Mouse (Mus musculus) liver, postnatal 0 days (tissue): Measurements from ENCODE around the gene Atxn10. TPM values are rescaled to one million over a fixed set of nuclear protein-coding genes. Genes with fewer than 3 reads are reported as not detected.

Source experiments
- ATAC-seq: fragments of 200-750 bp; cut with Nextera tagmentation; 2 replicates; pipeline ENCODE4 v1.8.0; 2017; ENCODE audit warnings: mild to moderate bottlenecking, moderate library complexity
- DNase-seq: peaks from one replicate; pipeline ENCODE4 v3.0.0-alpha.2; 2016
- H3K27ac ChIP-seq: fragments of 300-500 bp; sonication (generic); 2 replicates; pipeline ENCODE4 v1.5.1; 2014; ENCODE audit warnings: antibody characterized with exemption, moderate library complexity, mild to moderate bottlenecking, low read depth
- H3K27me3 ChIP-seq: fragments of 300-500 bp; sonication (generic); 2 replicates; pipeline ENCODE4 v1.6.1; 2014; ENCODE audit warnings: low read length, control low read depth, mixed read lengths; ENCODE audit not compliant: insufficient read depth
- H3K36me3 ChIP-seq: fragments of 300-500 bp; sonication (generic); replicated peaks from 2 replicates; pipeline ENCODE4 v1.6.1; 2014; ENCODE audit warnings: mild to moderate bottlenecking, control low read depth, low read length, moderate library complexity, mixed read lengths; ENCODE audit not compliant: insufficient read depth
- H3K4me1 ChIP-seq: fragments of 300-500 bp; sonication (generic); 2 replicates; pipeline ENCODE4 v1.6.1; 2014; ENCODE audit warnings: antibody characterized with exemption, mild to moderate bottlenecking, control low read depth; ENCODE audit not compliant: insufficient read depth
- H3K4me2 ChIP-seq: fragments of 300-500 bp; sonication (generic); 2 replicates; pipeline ENCODE4 v1.6.1; 2014; ENCODE audit warnings: low read depth, mild to moderate bottlenecking, low read length, moderate library complexity, mixed read lengths
- H3K4me3 ChIP-seq: fragments of 300-500 bp; sonication (generic); 2 replicates; pipeline ENCODE4 v1.5.1; 2014; ENCODE audit warnings: low read depth, low read length
- H3K9ac ChIP-seq: fragments of 300-500 bp; sonication (generic); replicated peaks from 2 replicates; pipeline ENCODE4 v1.6.1; 2014; ENCODE audit warnings: mild to moderate bottlenecking, moderate library complexity
- H3K9me3 ChIP-seq: fragments of 300-500 bp; sonication (generic); 2 replicates; pipeline ENCODE4 v1.6.1; 2016; ENCODE audit warnings: mild to moderate bottlenecking, control low read depth, low read length, mixed read lengths
- CTCF ChIP-seq: sonication (generic); IDR thresholded peaks from 2 replicates; pipeline ENCODE4 v1.5.1; 2016; ENCODE audit warnings: antibody characterized with exemption, low read depth
- EP300 ChIP-seq: IDR thresholded peaks from 2 replicates; pipeline ENCODE4 v1.6.1; 2016; ENCODE audit warnings: antibody characterized with exemption, low read depth, mild to moderate bottlenecking
- whole genome bisulfite sequencing: fragments of 180-500 bp; shearing (Covaris S2); extraction: QIAGEN DNeasy Blood & Tissue Kit; methylation state at CpG from one replicate; pipeline ENCODE4 v1.1.7; 2014; ENCODE audit not compliant: insufficient replicate concordance; 5-methylcytosine and 5-hydroxymethylcytosine counted together
- polyA plus RNA-seq: library from polyadenylated mRNA; unstranded; fragments of >200 nt; fragmentation: Nextera tagmentation; extraction: Ambion mirVana; gene quantifications from 2 replicates; pipeline ENCODE4 v1.2.1, GENCODE M21; 2015

Atxn10 gene
- 77.7 and 83.3 TPM in 2 replicates for polyA plus RNA-seq

GRCm38 (mm10) chr15:85335671-85336300 is at the start of gene Atxn10:
Atxn10 (plus strand) TSS chr15:85336245.
- 29% methylated on average over 8 of the region's 19 CpGs for WGBS
- TF ChIP-seq EP300 (no peak), CTCF (no peak)
- H3K9ac ChIP-seq, result peak within 1 kb of the TSS; percentile 89
- H3K4me2 ChIP-seq, result peak within 1 kb of the TSS; percentile 83
- H3K36me3 ChIP-seq, result no peaks in the 10 kb centered on the region
- H3K9me3 ChIP-seq, result no peaks in the 10 kb centered on the region
- H3K27me3 ChIP-seq, result no peaks in the 10 kb centered on the region
- ATAC-seq (no peak), DNase-seq (no peak)
- peak within 1 kb of the TSS; percentile 88 for H3K4me3 ChIP-seq
- H3K27ac ChIP-seq, result peak within 1 kb of the TSS; percentile 97
- peaks cover 27% of the 10 kb centered on the region for H3K4me1 ChIP-seq

- 83% methylated on average over 3 of the region's 3 CpGs for WGBS
- no peaks in the 10 kb centered on the region for H3K36me3 ChIP-seq
- no peak for ATAC-seq
- no peak overlapping the region for H3K4me3 ChIP-seq
- TF ChIP-seq EP300 (no peak), CTCF (peak; percentile 32)
- no peaks in the 10 kb centered on the region for H3K27me3 ChIP-seq
- no peak overlapping the region for H3K4me2 ChIP-seq
- no peak for DNase-seq
- no peak overlapping the region for H3K9ac ChIP-seq
- peaks cover 7% of the 10 kb centered on the region; the same call in 1 of the 2 replicates for H3K4me1 ChIP-seq
- H3K9me3 ChIP-seq, result no peaks in the 10 kb centered on the region
- no peak overlapping the region for H3K27ac ChIP-seq
Observed at GRCm38 (mm10) chr15:85294632-85295031, 41.4 kb upstream of the Atxn10 start.

DNA sequence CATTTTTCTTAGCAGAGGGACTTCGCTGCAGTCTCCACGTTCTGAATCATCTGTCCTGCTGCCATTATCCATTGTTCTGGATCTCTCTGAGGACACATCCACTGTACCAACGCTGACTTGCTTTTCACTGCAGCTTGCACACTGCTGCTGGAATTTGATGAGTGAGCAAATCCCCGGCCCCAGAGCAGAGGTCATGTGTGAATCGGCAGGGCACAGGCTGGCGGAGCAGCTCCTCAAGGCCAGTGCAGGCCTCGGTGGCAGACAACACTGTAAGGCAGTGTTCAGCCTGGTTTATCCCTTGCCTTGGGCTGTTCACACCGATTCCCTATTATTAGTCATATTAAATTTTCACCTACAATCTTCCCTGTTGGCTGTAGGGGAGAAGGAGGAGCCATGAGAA is 40.5 kb upstream of the Atxn10 start:
- H3K9ac ChIP-seq, result no peak overlapping the region
- no peaks in the 10 kb centered on the region for H3K9me3 ChIP-seq

DNA sequence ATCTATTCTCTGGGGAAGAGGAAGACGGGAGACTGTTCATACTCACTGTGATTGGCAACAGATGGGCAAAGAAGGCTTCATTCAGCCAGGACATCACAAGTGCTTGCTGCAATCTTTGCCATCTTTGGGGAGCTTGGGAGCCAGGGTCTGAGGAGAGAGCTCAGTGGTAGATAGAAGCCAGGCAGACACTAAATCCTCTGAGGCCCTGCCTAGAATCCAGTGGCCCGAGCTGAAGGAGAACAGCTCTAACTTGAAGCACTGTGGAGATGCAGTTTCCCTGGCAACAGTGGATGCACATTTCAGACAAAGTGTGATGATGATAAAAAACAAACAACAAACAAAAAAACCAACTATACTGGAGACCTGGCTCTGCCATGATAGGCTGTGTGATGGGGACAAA is 40.1 kb upstream of the Atxn10 start:
- TF ChIP-seq EP300, result no peak
- no peak for TF ChIP-seq CTCF
- no peaks in the 10 kb centered on the region for H3K36me3 ChIP-seq
- DNase-seq, result no peak
- WGBS, result 60% methylated on average over 2 of the region's 2 CpGs
- H3K4me2 ChIP-seq, result no peak overlapping the region
- H3K9me3 ChIP-seq, result no peaks in the 10 kb centered on the region
- no peak overlapping the region for H3K9ac ChIP-seq
- no peak overlapping the region for H3K4me3 ChIP-seq
- peaks cover 7% of the 10 kb centered on the region; the same call in 1 of the 2 replicates for H3K4me1 ChIP-seq
- H3K27me3 ChIP-seq, result no peaks in the 10 kb centered on the region
- H3K27ac ChIP-seq, result no peak overlapping the region
- ATAC-seq, result no peak

More for the DNA sequence above, 40.5 kb upstream of the Atxn10 start:
- WGBS, result 56% methylated on average over 8 of the region's 8 CpGs
- H3K4me1 ChIP-seq, result peaks cover 7% of the 10 kb centered on the region; the same call in 1 of the 2 replicates
- ATAC-seq, result no peak
- H3K36me3 ChIP-seq, result no peaks in the 10 kb centered on the region
- H3K27ac ChIP-seq, result no peak overlapping the region
- TF ChIP-seq EP300 (no peak), CTCF (no peak)
- H3K27me3 ChIP-seq, result no peaks in the 10 kb centered on the region
- no peak for DNase-seq
- H3K4me2 ChIP-seq, result no peak overlapping the region
- H3K4me3 ChIP-seq, result no peak overlapping the region

DNA sequence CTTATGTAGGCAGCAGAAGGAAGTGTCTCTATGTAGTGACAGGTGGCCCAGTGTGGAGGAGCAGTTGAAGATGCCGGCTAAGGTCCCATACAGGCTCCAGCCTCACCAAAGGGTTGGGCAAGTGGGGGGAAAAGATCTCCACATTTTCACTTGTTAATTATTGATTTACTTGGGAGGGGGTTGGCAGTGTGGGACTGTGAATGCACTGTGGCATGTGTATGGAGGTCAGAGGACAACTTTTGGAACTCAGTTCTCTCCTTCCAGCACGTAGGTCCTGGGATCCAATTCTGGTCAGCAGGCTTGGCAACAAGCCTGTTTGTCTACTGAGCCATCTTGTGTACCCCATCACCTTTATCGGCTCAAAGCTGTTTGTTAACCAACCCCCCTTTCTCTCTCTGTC is 39.5 kb upstream of the Atxn10 start:
- ATAC-seq, result no peak
- Histone ChIP-seq H3K9me3 (no peaks in the 10 kb centered on the region), H3K27me3 (no peaks in the 10 kb centered on the region), H3K4me2 (no peak overlapping the region), H3K4me1 (peaks cover 7% of the 10 kb centered on the region; the same call in 1 of the 2 replicates), H3K9ac (no peak overlapping the region), H3K4me3 (no peak overlapping the region), H3K27ac (no peak overlapping the region), H3K36me3 (no peaks in the 10 kb centered on the region)
- WGBS, result 49% methylated on average over 3 of the region's 3 CpGs
- no peak for TF ChIP-seq EP300
- no peak for TF ChIP-seq CTCF
- no peak for DNase-seq

DNA sequence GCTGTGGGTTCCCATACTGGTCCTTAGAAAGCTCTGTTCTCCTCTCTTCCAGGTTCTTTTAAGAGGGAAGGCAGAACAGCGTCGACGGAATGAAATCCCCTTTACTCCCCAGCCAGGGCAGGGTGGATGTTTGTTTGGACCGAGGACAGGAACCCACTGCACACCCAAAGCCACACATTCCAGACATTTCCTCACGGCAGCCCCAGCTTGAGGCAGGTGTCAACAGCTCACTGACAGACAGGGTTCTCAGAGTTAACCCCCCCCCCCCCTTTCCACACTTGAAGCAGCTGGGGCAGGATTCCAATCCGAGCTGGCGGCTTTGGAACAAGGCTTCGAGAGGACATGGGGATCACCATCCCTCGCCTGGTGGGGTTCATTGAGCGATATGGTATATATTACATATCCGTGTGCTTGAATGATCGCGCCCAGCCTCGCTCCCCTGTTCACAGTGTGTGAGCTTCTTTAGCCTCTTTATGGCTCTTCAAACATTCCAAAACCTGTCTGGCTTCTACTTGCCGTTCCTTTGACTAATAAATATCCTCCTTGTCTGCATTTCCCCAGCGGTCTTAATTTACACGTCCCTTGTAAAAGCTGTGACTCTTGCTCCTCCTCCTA is 37.8 kb upstream of the Atxn10 start:
- 55% methylated on average over 17 of the region's 17 CpGs for whole genome bisulfite sequencing
- H3K9ac ChIP-seq, result no peak overlapping the region
- ATAC-seq, result no peak

More for the DNA sequence above, 37.8 kb upstream of the Atxn10 start:
- TF ChIP-seq EP300, result no peak
- no peak for TF ChIP-seq CTCF
- Histone ChIP-seq H3K36me3 (no peaks in the 10 kb centered on the region), H3K9me3 (no peaks in the 10 kb centered on the region), H3K27ac (no peak overlapping the region), H3K4me1 (peaks cover 7% of the 10 kb centered on the region; the same call in 1 of the 2 replicates), H3K4me3 (no peak overlapping the region), H3K4me2 (0 out of 2 replicates have a peak overlapping the region, but pooled peaks have one; percentile 4), H3K27me3 (no peaks in the 10 kb centered on the region)
- no peak for DNase-seq
